Mouse (Mus musculus): ENCODE data around the gene Isyna1. TPM values are rescaled to one million over a fixed set of nuclear protein-coding genes. Genes with fewer than 3 reads are reported as not detected.

Gene Isyna1
- polyA plus RNA-seq, 1 experiment from 2014 or later: 49.1 TPM

- no peak for TF ChIP-seq CTCF (IDR thresholded peaks at IDR 0.05)
- TF ChIP-seq EP300 (IDR thresholded peaks at IDR 0.05): no peak
- Histone ChIP-seq H3K36me3 (ENCODE audit: insufficient read depth, low read length) (0 out of 2 replicates have a peak, but pooled peaks cover 3% of the 10 kb centered on the region), H3K27ac (ENCODE audit: low read length) (no peak overlapping the region), H3K4me3 (ENCODE audit: low read depth, low read length) (no peak overlapping the region), H3K27me3 (replicated peaks; ENCODE audit: insufficient read depth, low read length) (no peaks in the 10 kb centered on the region), H3K4me1 (ENCODE audit: insufficient read depth, low read depth, low read length) (peaks cover 18% of the 10 kb centered on the region), H3K4me2 (replicated peaks; ENCODE audit: low read depth, low read length) (no peak overlapping the region), H3K9ac (replicated peaks; ENCODE audit: low read depth) (no peak overlapping the region), H3K9me3 (ENCODE audit: low read length) (no peaks in the 10 kb centered on the region)
- DNase-seq (ENCODE audit: low spot score) (no peak), ATAC-seq (no peak)
- 77% methylated on average over 12 of the region's 12 CpGs for WGBS
Measured at GRCm38 (mm10) chr8:70599507-70600290, 5.5 kb downstream of the Isyna1 start.

GRCm38 (mm10) chr8:70600473-70601270 is 6.5 kb downstream of the Isyna1 start:
- Histone ChIP-seq H3K27me3 (replicated peaks; ENCODE audit: insufficient read depth, low read length) (no peaks in the 10 kb centered on the region), H3K9me3 (ENCODE audit: low read length) (no peaks in the 10 kb centered on the region), H3K36me3 (ENCODE audit: insufficient read depth, low read length) (0 out of 2 replicates have a peak, but pooled peaks cover 3% of the 10 kb centered on the region), H3K4me3 (ENCODE audit: low read depth, low read length) (no peak overlapping the region), H3K4me1 (ENCODE audit: insufficient read depth, low read depth, low read length) (peaks cover 12% of the 10 kb centered on the region; the same call in 1 of the 2 replicates), H3K27ac (ENCODE audit: low read length) (peak overlapping the region; percentile 15; the same call in 1 of the 2 replicates), H3K9ac (replicated peaks; ENCODE audit: low read depth) (no peak overlapping the region), H3K4me2 (replicated peaks; ENCODE audit: low read depth, low read length) (peak overlapping the region; percentile 39)
- 30% methylated on average over 8 of the region's 10 CpGs for WGBS
- ATAC-seq (peak; percentile 11; the same call in 1 of the 2 replicates), DNase-seq (ENCODE audit: low spot score) (peak; percentile 54)
- no peak for TF ChIP-seq EP300 (IDR thresholded peaks at IDR 0.05)
- no peak for TF ChIP-seq CTCF (IDR thresholded peaks at IDR 0.05)

DNA sequence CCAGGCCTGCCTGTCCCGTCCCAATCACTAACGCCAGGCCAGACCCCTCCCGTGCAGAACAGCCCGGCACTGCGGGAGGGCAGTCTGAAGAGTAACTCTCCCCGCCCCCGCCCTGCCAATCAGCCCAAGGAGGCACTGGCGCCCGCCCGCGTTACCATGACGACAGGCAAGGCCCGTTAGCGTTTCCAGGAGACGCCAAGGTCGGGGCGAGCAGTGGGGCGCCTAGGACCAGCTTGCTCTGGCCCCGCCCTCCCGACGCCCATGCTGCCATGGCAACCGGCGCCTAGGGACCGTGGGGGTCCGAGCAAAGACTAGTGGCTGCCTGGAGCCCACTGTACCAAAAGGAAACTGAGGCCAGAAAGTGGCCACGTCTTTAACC is 7.1 kb downstream of the Isyna1 start:
- peak overlapping the region; percentile 39 for H3K4me2 ChIP-seq (replicated peaks; ENCODE audit: low read depth, low read length)
- H3K4me1 ChIP-seq (ENCODE audit: insufficient read depth, low read depth, low read length): peaks cover 12% of the 10 kb centered on the region; the same call in 1 of the 2 replicates
- TF ChIP-seq EP300 (IDR thresholded peaks at IDR 0.05) (no peak), CTCF (IDR thresholded peaks at IDR 0.05) (no peak)
- under 1% methylated on average over 16 of the region's 26 CpGs for WGBS
- H3K9ac ChIP-seq (replicated peaks; ENCODE audit: low read depth): no peak overlapping the region; the same call in 1 of the 2 replicates
- H3K27me3 ChIP-seq (replicated peaks; ENCODE audit: insufficient read depth, low read length): no peaks in the 10 kb centered on the region
- peak overlapping the region; percentile 15; the same call in 1 of the 2 replicates for H3K27ac ChIP-seq (ENCODE audit: low read length)
- 0 out of 2 replicates have a peak, but pooled peaks cover 3% of the 10 kb centered on the region for H3K36me3 ChIP-seq (ENCODE audit: insufficient read depth, low read length)
- H3K9me3 ChIP-seq (ENCODE audit: low read length): no peaks in the 10 kb centered on the region
- H3K4me3 ChIP-seq (ENCODE audit: low read depth, low read length): no peak overlapping the region
- ATAC-seq: peak; percentile 48
- DNase-seq (ENCODE audit: low spot score): peak; percentile 80

DNA sequence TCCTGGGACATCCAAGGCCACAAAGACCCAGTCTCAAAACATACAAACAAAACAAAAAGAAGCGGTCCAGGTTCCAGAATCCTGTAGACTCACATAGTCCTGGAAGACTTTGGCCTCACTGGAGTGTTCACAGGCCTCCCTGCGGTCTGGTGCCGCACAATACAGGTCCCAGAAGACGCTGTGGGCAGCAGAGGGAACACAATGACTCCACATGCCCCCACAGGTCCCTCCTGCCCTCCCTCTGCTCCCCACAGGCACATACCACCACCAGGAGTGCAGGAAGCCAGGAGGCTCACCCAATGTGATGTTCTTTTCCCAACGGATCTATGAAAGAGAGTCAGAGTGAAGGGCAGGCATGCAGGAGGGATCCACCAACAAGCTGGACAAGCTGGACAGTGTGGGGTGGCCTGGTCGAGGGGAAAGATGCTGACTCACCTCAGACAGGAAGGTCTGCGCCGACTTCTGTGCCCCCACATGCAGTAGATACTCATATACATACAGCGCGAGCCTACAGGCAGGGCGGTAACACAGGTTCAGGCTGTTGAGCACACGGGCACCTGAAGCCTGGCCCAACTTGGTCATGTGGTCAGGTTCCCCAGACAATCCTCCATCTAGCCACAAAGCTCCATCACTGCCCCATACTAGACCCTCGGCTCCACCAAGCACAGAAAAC is 8.1 kb downstream of the Isyna1 start:
- no peak overlapping the region for H3K4me2 ChIP-seq (replicated peaks; ENCODE audit: low read depth, low read length)
- no peaks in the 10 kb centered on the region for H3K9me3 ChIP-seq (ENCODE audit: low read length)
- TF ChIP-seq CTCF (IDR thresholded peaks at IDR 0.05) (no peak), EP300 (IDR thresholded peaks at IDR 0.05) (no peak)
- H3K4me1 ChIP-seq (ENCODE audit: insufficient read depth, low read depth, low read length): peaks cover 17% of the 10 kb centered on the region; the same call in 1 of the 2 replicates
- WGBS: 91% methylated on average over 13 of the region's 13 CpGs
- no peak overlapping the region for H3K9ac ChIP-seq (replicated peaks; ENCODE audit: low read depth)
- DNase-seq (ENCODE audit: low spot score) (no peak), ATAC-seq (no peak)
- H3K36me3 ChIP-seq (ENCODE audit: insufficient read depth, low read length): 0 out of 2 replicates have a peak, but pooled peaks cover 3% of the 10 kb centered on the region
- H3K4me3 ChIP-seq (ENCODE audit: low read depth, low read length): no peak overlapping the region
- H3K27ac ChIP-seq (ENCODE audit: low read length): no peak overlapping the region
- H3K27me3 ChIP-seq (replicated peaks; ENCODE audit: insufficient read depth, low read length): no peaks in the 10 kb centered on the region

GRCm38 (mm10) chr8:70604558-70604957 is 10.4 kb downstream of the Isyna1 start:
- no peak for TF ChIP-seq EP300 (IDR thresholded peaks at IDR 0.05)
- no peak for TF ChIP-seq CTCF (IDR thresholded peaks at IDR 0.05)

More at GRCm38 (mm10) chr8:70604558-70604957, 10.4 kb downstream of the Isyna1 start:
- Histone ChIP-seq H3K27me3 (replicated peaks; ENCODE audit: insufficient read depth, low read length) (no peaks in the 10 kb centered on the region), H3K9ac (replicated peaks; ENCODE audit: low read depth) (no peak overlapping the region), H3K4me2 (replicated peaks; ENCODE audit: low read depth, low read length) (no peak overlapping the region), H3K27ac (ENCODE audit: low read length) (no peak overlapping the region), H3K4me1 (ENCODE audit: insufficient read depth, low read depth, low read length) (peaks cover 15% of the 10 kb centered on the region; the same call in 1 of the 2 replicates), H3K9me3 (ENCODE audit: low read length) (no peaks in the 10 kb centered on the region), H3K36me3 (ENCODE audit: insufficient read depth, low read length) (no peaks in the 10 kb centered on the region), H3K4me3 (ENCODE audit: low read depth, low read length) (no peak overlapping the region)
- ATAC-seq (no peak), DNase-seq (ENCODE audit: low spot score) (no peak)
- 90% methylated on average over 7 of the region's 7 CpGs for WGBS
